Mouse (Mus musculus) CD4-positive, CD25-positive, alpha-beta regulatory T cell, adult 4 months (primary cell): Measurements from ENCODE around the gene Klhl8. TPM values are rescaled to one million over a fixed set of nuclear protein-coding genes. Genes with fewer than 3 reads are reported as not detected.
"Not testable (repeated sequence)": the region's sequence is repeated elsewhere in the genome, so short reads cannot be mapped to it uniquely, and the experiment has no call there.

Experiments used
- ATAC-seq: one replicate; pipeline ENCODE4 v1.8.0; 2017
- polyA plus RNA-seq, 2 experiments: library from polyadenylated mRNA; unstranded; fragments of 100-300 nt; shearing (Covaris generic); gene quantifications; one replicate each; pipeline ENCODE4 v1.2.1; 2017

Gene Klhl8
- 1 to 10 TPM in 1 of 2 experiments, under 1 TPM in 1; 0.77 to 1.0 TPM for polyA plus RNA-seq

GRCm38 (mm10) chr5:103910748-103911409 is at the start of gene Klhl8:
Gene Klhl8 (minus strand): TSS chr5:103911259.
- ATAC-seq, result peak; percentile 89

GRCm38 (mm10) chr5:103954638-103955037 is 43.6 kb upstream of the Klhl8 start:
- no peak for ATAC-seq

GRCm38 (mm10) chr5:103953135-103954083 is 42.4 kb upstream of the Klhl8 start:
- ATAC-seq, result no peak

- ATAC-seq, result not testable (repeated sequence)
Measured at GRCm38 (mm10) chr5:103950138-103950537, 39.1 kb upstream of the Klhl8 start.

GRCm38 (mm10) chr5:103943183-103943582 is 32.1 kb upstream of the Klhl8 start:
- no peak for ATAC-seq

- ATAC-seq, result no peak
Measured at GRCm38 (mm10) chr5:103939856-103940255, 28.8 kb upstream of the Klhl8 start.

- no peak for ATAC-seq
Measured at GRCm38 (mm10) chr5:103939350-103939652, 28.2 kb upstream of the Klhl8 start.

- no peak for ATAC-seq
Measured at GRCm38 (mm10) chr5:103938547-103939349, 27.7 kb upstream of the Klhl8 start.

GRCm38 (mm10) chr5:103936906-103937589 is 26.0 kb upstream of the Klhl8 start:
- peak; percentile 64 for ATAC-seq

GRCm38 (mm10) chr5:103931924-103932323 is 20.9 kb upstream of the Klhl8 start:
- not testable (repeated sequence) for ATAC-seq

GRCm38 (mm10) chr5:103930511-103930910 is 19.5 kb upstream of the Klhl8 start:
- no peak for ATAC-seq

GRCm38 (mm10) chr5:103928196-103928550 is 17.1 kb upstream of the Klhl8 start:
- no peak for ATAC-seq

- ATAC-seq, result peak; percentile 91
Measured at GRCm38 (mm10) chr5:103927429-103928195, 16.6 kb upstream of the Klhl8 start.

- ATAC-seq, result no peak
Measured at GRCm38 (mm10) chr5:103926398-103926797, 15.3 kb upstream of the Klhl8 start.

GRCm38 (mm10) chr5:103923755-103924154 is 12.7 kb upstream of the Klhl8 start:
- no peak for ATAC-seq

- ATAC-seq, result no peak
Measured at GRCm38 (mm10) chr5:103923101-103923500, 12.0 kb upstream of the Klhl8 start.

- no peak for ATAC-seq
Measured at GRCm38 (mm10) chr5:103922436-103922835, 11.4 kb upstream of the Klhl8 start.

- no peak for ATAC-seq
Measured at GRCm38 (mm10) chr5:103919497-103919896, 8.4 kb upstream of the Klhl8 start.

GRCm38 (mm10) chr5:103918233-103918632 is 7.2 kb upstream of the Klhl8 start:
- no peak for ATAC-seq

GRCm38 (mm10) chr5:103917357-103917895 is 6.4 kb upstream of the Klhl8 start:
- no peak for ATAC-seq
